Mouse (Mus musculus): ENCODE measurements around the gene Fam124b. TPM values are rescaled to one million over a fixed set of nuclear protein-coding genes. Genes with fewer than 3 reads are reported as not detected.

The Fam124b gene
- not detected for polyA plus RNA-seq (2014; fragmentation: Illumina TruSeq; extraction: RNeasy Lipid Tissue Mini Kit (QIAGEN cat#74804); ENCODE audit: low read depth, low replicate concordance)

DNA sequence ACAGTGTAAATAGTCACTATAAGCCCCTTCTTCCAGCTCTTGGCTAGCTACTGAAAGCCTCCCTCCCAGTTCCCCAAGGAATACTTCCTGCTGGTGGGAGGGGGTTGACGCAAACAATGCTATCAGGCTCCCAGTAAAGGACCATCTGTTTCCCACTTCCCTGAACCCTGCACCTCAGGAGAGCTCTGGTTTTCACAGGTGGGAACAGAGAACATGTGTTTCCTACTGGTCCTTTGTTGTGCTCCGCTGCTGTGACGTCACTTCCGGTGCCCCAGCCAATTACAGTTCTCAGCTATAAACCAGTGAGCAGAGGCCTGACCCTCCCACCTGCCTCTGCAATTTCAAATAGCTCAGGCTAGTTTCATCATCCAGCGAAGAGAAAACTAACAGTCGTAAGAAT is at the start of gene Fam124b:
Fam124b (minus strand) TSS at position 206 of the 400 bp plus-strand sequence.

Other genes starting within 250 kb of the Fam124b start
- 477 TPM for gene Cul3, start 122.0 kb upstream of the Fam124b start, polyA plus RNA-seq (2014; fragmentation: Illumina TruSeq; extraction: RNeasy Lipid Tissue Mini Kit (QIAGEN cat#74804); ENCODE audit: low read depth, low replicate concordance)
- not detected for gene Gm45261, start 243.0 kb upstream of the Fam124b start, polyA plus RNA-seq (2014; fragmentation: Illumina TruSeq; extraction: RNeasy Lipid Tissue Mini Kit (QIAGEN cat#74804); ENCODE audit: low read depth, low replicate concordance)